26 mouse cellular contexts compared by ENCODE assay signal in the genomic region with DNA sequence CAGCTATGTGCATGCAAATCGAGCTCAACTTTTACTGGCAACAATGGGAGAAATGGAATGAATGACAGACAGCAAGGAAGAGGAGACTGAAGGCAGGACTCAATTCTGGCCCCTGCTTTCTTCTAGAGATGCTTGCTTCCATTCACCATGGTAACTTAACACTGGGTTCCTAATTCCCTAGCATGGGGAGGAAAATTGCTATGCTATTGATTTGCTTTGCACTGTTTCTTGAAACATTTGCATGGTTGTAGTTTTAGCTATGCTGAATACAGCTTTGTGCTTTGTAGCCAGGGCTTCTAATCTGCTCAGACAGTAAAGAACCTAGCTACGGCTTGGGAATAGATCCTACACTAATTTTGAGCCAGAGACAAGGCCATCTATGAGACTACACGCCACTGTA.
DNase-seq lines count a peak whose midpoint lies in the region; ATAC-seq lines count a peak whose summit lies in the region.
"Had no signal": no experiment of that assay in that cellular context is flagged by ENCODE, and none has a peak within 500 bp of the region (broad histone marks: within the 10 kb centered on the region; RNA-seq: fewer than 3 reads in every experiment).

No protein-coding gene starts in this region.

- ATAC-seq in forebrain, embryonic 13.5 days, result no peak; the same call in 1 of the 2 replicates
- ATAC-seq in hindbrain, embryonic 16.5 days, result 0 out of 2 replicates have a peak, but pooled peaks have one; percentile 27
- peak; percentile 53 for ATAC-seq in midbrain, embryonic 15.5 days (replicated peaks)
- ATAC-seq: intestine, embryonic 16.5 days; liver, postnatal 0 days had no signal

- no peak overlapping the region for H3K4me3 ChIP-seq in forebrain, embryonic 10.5 days
- H3K4me3 ChIP-seq in forebrain, embryonic 13.5 days, result no peak overlapping the region
- H3K4me3 ChIP-seq in hindbrain, embryonic 16.5 days (ENCODE audit: low read length), result no peak overlapping the region
- no peak overlapping the region for H3K4me3 ChIP-seq in midbrain, embryonic 15.5 days
- H3K4me3 ChIP-seq: embryonic facial prominence, embryonic 10.5 days; hindbrain, embryonic 15.5 days; limb, embryonic 12.5 days; neural tube, embryonic 15.5 days had no signal

- DNase-seq in forebrain, embryonic 10.5 days (ENCODE audit: extremely low spot score, low spot score), result no peak
- DNase-seq in embryo, embryonic 10.5 days (ENCODE audit: low spot score), result peak; percentile 41
- DNase-seq in adrenal gland, postnatal 25 days, result no peak
- DNase-seq in adrenal gland, adult (ENCODE audit: inconsistent age in 2 of 2, low spot score in 1 of 2), result no peak
- no peak for DNase-seq in layer of hippocampus, postnatal 14 days (ENCODE audit: low spot score in 2 of 2)
- DNase-seq: cerebellum, adult 18-20 months; cerebellum, postnatal 14 days; gastrocnemius, postnatal 14 days; heart, adult 11 months; kidney, adult 9 months; kidney, postnatal 14 days; layer of hippocampus, postnatal 36 days; liver, postnatal 0 days; lung, postnatal 10 days; right cerebral cortex, postnatal 14 days; spleen, adult 18-20 months had no signal

- 48% methylated on average over 3 of the region's 3 CpGs for WGBS in forebrain, embryonic 10.5 days
- WGBS in forebrain, embryonic 13.5 days, result 13% methylated on average over 3 of the region's 3 CpGs
- WGBS in hindbrain, embryonic 16.5 days, result 21% methylated on average over 3 of the region's 3 CpGs
- WGBS in midbrain, embryonic 15.5 days, result 11% methylated on average over 3 of the region's 3 CpGs

- H3K4me2 ChIP-seq in forebrain, embryonic 13.5 days, result no peak overlapping the region
- H3K4me2 ChIP-seq in hindbrain, embryonic 16.5 days (ENCODE audit: low read length), result no peak overlapping the region
- no peak overlapping the region for H3K4me2 ChIP-seq in midbrain, embryonic 15.5 days
- H3K4me2 ChIP-seq: heart, embryonic 11.5 days; hindbrain, embryonic 15.5 days; limb, embryonic 12.5 days; liver, embryonic 11.5 days; neural tube, embryonic 15.5 days had no signal

- H3K27ac ChIP-seq in forebrain, embryonic 10.5 days, result peak overlapping the region; percentile 2; the same call in 1 of the 2 replicates
- no peak overlapping the region for H3K27ac ChIP-seq in forebrain, embryonic 13.5 days
- no peak overlapping the region for H3K27ac ChIP-seq in hindbrain, embryonic 16.5 days (ENCODE audit: low read depth, low read length)
- H3K27ac ChIP-seq in midbrain, embryonic 15.5 days, result peak overlapping the region; percentile 38
- H3K27ac ChIP-seq: embryonic facial prominence, embryonic 10.5 days; hindbrain, embryonic 15.5 days; limb, embryonic 12.5 days; neural tube, embryonic 15.5 days had no signal

- no peaks in the 10 kb centered on the region for H3K27me3 ChIP-seq in forebrain, embryonic 10.5 days (ENCODE audit: poor library complexity, severe bottlenecking)
- no peaks in the 10 kb centered on the region for H3K27me3 ChIP-seq in forebrain, embryonic 13.5 days
- no peaks in the 10 kb centered on the region for H3K27me3 ChIP-seq in hindbrain, embryonic 16.5 days (replicated peaks; ENCODE audit: control insufficient read depth, insufficient read depth, low read length)
- H3K27me3 ChIP-seq in midbrain, embryonic 15.5 days (replicated peaks), result no peaks in the 10 kb centered on the region
- H3K27me3 ChIP-seq: hindbrain, embryonic 15.5 days; limb, embryonic 12.5 days; neural tube, embryonic 15.5 days had no signal

- peaks cover 37% of the 10 kb centered on the region for H3K4me1 ChIP-seq in forebrain, embryonic 10.5 days
- H3K4me1 ChIP-seq in forebrain, embryonic 13.5 days, result peaks cover 15% of the 10 kb centered on the region
- peaks cover 6% of the 10 kb centered on the region for H3K4me1 ChIP-seq in hindbrain, embryonic 16.5 days (ENCODE audit: control insufficient read depth, insufficient read depth, low read depth, low read length)
- peaks cover 20% of the 10 kb centered on the region for H3K4me1 ChIP-seq in midbrain, embryonic 15.5 days

- no peaks in the 10 kb centered on the region for H3K9me3 ChIP-seq in forebrain, embryonic 10.5 days
- no peaks in the 10 kb centered on the region for H3K9me3 ChIP-seq in forebrain, embryonic 13.5 days (replicated peaks)
- H3K9me3 ChIP-seq in hindbrain, embryonic 16.5 days (ENCODE audit: control insufficient read depth, low read length), result no peaks in the 10 kb centered on the region
- no peaks in the 10 kb centered on the region for H3K9me3 ChIP-seq in midbrain, embryonic 15.5 days
- H3K9me3 ChIP-seq: embryonic facial prominence, embryonic 10.5 days; hindbrain, embryonic 15.5 days; limb, embryonic 12.5 days; neural tube, embryonic 15.5 days had no signal

- H3K36me3 ChIP-seq in forebrain, embryonic 10.5 days (replicated peaks), result no peaks in the 10 kb centered on the region
- no peaks in the 10 kb centered on the region for H3K36me3 ChIP-seq in forebrain, embryonic 13.5 days (ENCODE audit: poor library complexity, severe bottlenecking)
- H3K36me3 ChIP-seq in hindbrain, embryonic 16.5 days (ENCODE audit: control insufficient read depth, insufficient read depth, low read length), result no peaks in the 10 kb centered on the region
- no peaks in the 10 kb centered on the region for H3K36me3 ChIP-seq in midbrain, embryonic 15.5 days (replicated peaks)
- H3K36me3 ChIP-seq: embryonic facial prominence, embryonic 10.5 days; hindbrain, embryonic 15.5 days; limb, embryonic 12.5 days; neural tube, embryonic 15.5 days had no signal

- no peak overlapping the region for H3K9ac ChIP-seq in forebrain, embryonic 13.5 days
- no peak overlapping the region for H3K9ac ChIP-seq in hindbrain, embryonic 16.5 days (ENCODE audit: low read depth, low read length)
- H3K9ac ChIP-seq in midbrain, embryonic 15.5 days, result no peak overlapping the region
- H3K9ac ChIP-seq: hindbrain, embryonic 15.5 days; limb, embryonic 12.5 days; liver, postnatal 0 days; neural tube, embryonic 15.5 days had no signal

Comparison
In these comparisons a context has a peak if more than half of its experiments do, and no peak if none do; other contexts are left out.
1. H3K27ac ChIP-seq: peak in forebrain, embryonic 10.5 days (single experiment) and midbrain, embryonic 15.5 days (single experiment); none in forebrain, embryonic 13.5 days (single experiment) and hindbrain, embryonic 16.5 days (single experiment).